Mouse (Mus musculus) heart, embryonic 14.5 days (tissue): ENCODE results near the gene Sema7a. TPM values are rescaled to one million over a fixed set of nuclear protein-coding genes. Genes with fewer than 3 reads are reported as not detected.

ENCODE experiments used
- ATAC-seq: fragments of 200-750 bp; cut with Nextera tagmentation; 2 replicates; pipeline ENCODE4 v1.8.0; 2017; ENCODE audit warnings: low read depth, moderate TSS enrichment; ENCODE audit not compliant: insufficient number of reproducible peaks, insufficient read depth, low FRiP score
- H3K27ac ChIP-seq, 2 experiments: fragments of 200-500 bp in 1 of 2; fragments of 300-500 bp in 1 of 2; sonication (generic) in 1 of 2; replicated peaks in 1 of 2; 2 replicates each; pipeline ENCODE4 v1.5.1; 2012 to 2014; ENCODE audit warnings: low read depth in 2 of 2, low read length in 2 of 2, control low read depth in 1 of 2, mild to moderate bottlenecking in 1 of 2, mixed read lengths in 1 of 2; ENCODE audit not compliant: control insufficient read depth in 1 of 2, insufficient read depth in 1 of 2
- H3K27me3 ChIP-seq: fragments of 300-500 bp; sonication (generic); 2 replicates; pipeline ENCODE4 v1.6.1; 2014; ENCODE audit warnings: mild to moderate bottlenecking, low read length, control low read depth; ENCODE audit not compliant: control insufficient read depth, insufficient read depth
- H3K36me3 ChIP-seq: fragments of 300-500 bp; sonication (generic); 2 replicates; pipeline ENCODE4 v1.6.1; 2014; ENCODE audit warnings: mild to moderate bottlenecking, control low read depth, low read length, mixed read lengths; ENCODE audit not compliant: control insufficient read depth, insufficient read depth
- H3K4me1 ChIP-seq, 2 experiments: fragments of 200-500 bp in 1 of 2; fragments of 300-500 bp in 1 of 2; sonication (generic) in 1 of 2; 2 replicates each; pipeline ENCODE4 v1.6.1; 2012 to 2014; ENCODE audit warnings: low read length in 2 of 2, control low read depth in 1 of 2, mixed read lengths in 1 of 2; ENCODE audit not compliant: control insufficient read depth in 2 of 2, insufficient read depth in 2 of 2
- H3K4me2 ChIP-seq: fragments of 300-500 bp; sonication (generic); 2 replicates; pipeline ENCODE4 v1.6.1; 2014; ENCODE audit warnings: mild to moderate bottlenecking, low read length
- H3K4me3 ChIP-seq, 2 experiments: fragments of 200-500 bp in 1 of 2; fragments of 300-500 bp in 1 of 2; sonication (generic) in 1 of 2; 2 replicates each; pipeline ENCODE4 v1.5.1; 2012 to 2014; ENCODE audit warnings: low read length in 2 of 2, mild to moderate bottlenecking in 2 of 2, control low read depth in 1 of 2, low read depth in 1 of 2, moderate library complexity in 1 of 2; ENCODE audit not compliant: control insufficient read depth in 1 of 2, insufficient read depth in 1 of 2
- H3K9ac ChIP-seq: fragments of 300-500 bp; sonication (generic); 2 replicates; pipeline ENCODE4 v1.6.1; 2014; ENCODE audit warnings: mild to moderate bottlenecking, low read length
- H3K9me3 ChIP-seq: fragments of 300-500 bp; sonication (generic); 2 replicates; pipeline ENCODE4 v1.6.1; 2016; ENCODE audit warnings: low read length, control low read depth; ENCODE audit not compliant: control insufficient read depth
- WGBS: fragments of 180-500 bp; shearing (Covaris S2); extraction: QIAGEN DNeasy Blood & Tissue Kit; methylation state at CpG from one replicate; pipeline ENCODE4 v1.1.7; 2014; 5-methylcytosine and 5-hydroxymethylcytosine counted together
- polyA plus RNA-seq: library from polyadenylated mRNA; unstranded; fragments of >200 nt; fragmentation: Nextera tagmentation; extraction: Ambion mirVana; gene quantifications from 2 replicates; pipeline ENCODE4 v1.2.1, GENCODE M21; 2014

Sema7a gene
- 0.70 and 0.74 TPM in 2 replicates for polyA plus RNA-seq

GRCm38 (mm10) chr9:57939431-57940348 lies at the start of gene Sema7a:
Gene Sema7a (plus strand): TSS chr9:57940112.
- Histone ChIP-seq H3K9ac (peak within 1 kb of the TSS; percentile 77), H3K4me1 (peaks cover 0 to 18% of the 10 kb centered on the region in 2 experiments; a peak in 3 of 4 replicates), H3K36me3 (no peaks in the 10 kb centered on the region), H3K4me2 (peak within 1 kb of the TSS; percentile 100), H3K9me3 (no peaks in the 10 kb centered on the region), H3K27me3 (peaks cover 48% of the 10 kb centered on the region), H3K27ac (no peak within 1 kb of the TSS), H3K4me3 (peak within 1 kb of the TSS; percentile 67 to 81)
- 4% methylated on average over 57 of the region's 60 CpGs for WGBS
- peak; percentile 77 for ATAC-seq

GRCm38 (mm10) chr9:57900478-57900877 lies 39.4 kb upstream of the Sema7a start:
- no peaks in the 10 kb centered on the region for H3K27me3 ChIP-seq
- WGBS: 24% methylated on average over 10 of the region's 10 CpGs
- no peak for ATAC-seq
- peaks cover 4 to 16% of the 10 kb centered on the region in 2 experiments; a peak in 3 of 4 replicates for H3K4me1 ChIP-seq
- peak overlapping the region; percentile 55 for H3K4me2 ChIP-seq
- no peak overlapping the region for H3K27ac ChIP-seq
- H3K9me3 ChIP-seq: no peaks in the 10 kb centered on the region
- no peak overlapping the region for H3K4me3 ChIP-seq
- H3K9ac ChIP-seq: no peak overlapping the region; the same call in 1 of the 2 replicates
- H3K36me3 ChIP-seq: no peaks in the 10 kb centered on the region

- H3K4me1 ChIP-seq: peaks cover 4 to 16% of the 10 kb centered on the region in 2 experiments; a peak in 3 of 4 replicates
- H3K4me3 ChIP-seq: peak overlapping the region in 1 of 2 experiments; percentile 5; a peak in 1 of 4 replicates
- H3K9ac ChIP-seq: peak overlapping the region; percentile 31; the same call in 1 of the 2 replicates
- no peaks in the 10 kb centered on the region for H3K36me3 ChIP-seq
- no peaks in the 10 kb centered on the region for H3K27me3 ChIP-seq
- H3K4me2 ChIP-seq: peak overlapping the region; percentile 55
- peak overlapping the region; percentile 10 to 32; a peak in 2 of 4 replicates for H3K27ac ChIP-seq
- 8% methylated on average over 9 of the region's 9 CpGs for WGBS
- no peaks in the 10 kb centered on the region for H3K9me3 ChIP-seq
- ATAC-seq: no peak
Observed at GRCm38 (mm10) chr9:57901197-57901596, 38.7 kb upstream of the Sema7a start.

- Histone ChIP-seq H3K9me3 (no peaks in the 10 kb centered on the region), H3K4me3 (no peak overlapping the region), H3K4me2 (no peak overlapping the region), H3K9ac (no peak overlapping the region), H3K36me3 (no peaks in the 10 kb centered on the region), H3K27me3 (no peaks in the 10 kb centered on the region), H3K4me1 (peaks cover 4 to 16% of the 10 kb centered on the region in 2 experiments; a peak in 3 of 4 replicates), H3K27ac (peak overlapping the region; percentile 10 to 32; a peak in 2 of 4 replicates)
- whole genome bisulfite sequencing: 75% methylated on average over 3 of the region's 3 CpGs
- no peak for ATAC-seq
Observed at GRCm38 (mm10) chr9:57901601-57902000, 38.3 kb upstream of the Sema7a start.

GRCm38 (mm10) chr9:57902132-57902531 lies 37.8 kb upstream of the Sema7a start:
- no peak overlapping the region for H3K27ac ChIP-seq

GRCm38 (mm10) chr9:57903589-57904249 lies 36.2 kb upstream of the Sema7a start:
- ATAC-seq: 0 out of 2 replicates have a peak, but pooled peaks have one; percentile 43
- 36% methylated on average over 8 of the region's 8 CpGs for WGBS

More at GRCm38 (mm10) chr9:57902132-57902531, 37.8 kb upstream of the Sema7a start:
- no peak for ATAC-seq
- Histone ChIP-seq H3K4me2 (no peak overlapping the region), H3K4me1 (peaks cover 4 to 16% of the 10 kb centered on the region in 2 experiments; a peak in 3 of 4 replicates), H3K4me3 (no peak overlapping the region), H3K36me3 (no peaks in the 10 kb centered on the region), H3K9me3 (no peaks in the 10 kb centered on the region), H3K9ac (no peak overlapping the region), H3K27me3 (no peaks in the 10 kb centered on the region)
- WGBS: 79% methylated on average over 4 of the region's 4 CpGs

GRCm38 (mm10) chr9:57904250-57904644 lies 35.7 kb upstream of the Sema7a start:
- no peaks in the 10 kb centered on the region for H3K9me3 ChIP-seq
- 87% methylated on average over 5 of the region's 5 CpGs for WGBS

More at GRCm38 (mm10) chr9:57903589-57904249, 36.2 kb upstream of the Sema7a start:
- no peak overlapping the region for H3K4me3 ChIP-seq
- H3K9me3 ChIP-seq: no peaks in the 10 kb centered on the region
- no peak overlapping the region for H3K27ac ChIP-seq
- no peaks in the 10 kb centered on the region for H3K36me3 ChIP-seq
- H3K4me1 ChIP-seq: peaks cover 4 to 16% of the 10 kb centered on the region in 2 experiments; a peak in 3 of 4 replicates
- no peak overlapping the region for H3K4me2 ChIP-seq
- H3K27me3 ChIP-seq: no peaks in the 10 kb centered on the region
- H3K9ac ChIP-seq: no peak overlapping the region

More at GRCm38 (mm10) chr9:57904250-57904644, 35.7 kb upstream of the Sema7a start:
- H3K4me3 ChIP-seq: no peak overlapping the region
- H3K27ac ChIP-seq: no peak overlapping the region
- H3K36me3 ChIP-seq: no peaks in the 10 kb centered on the region
- no peak overlapping the region for H3K4me2 ChIP-seq
- H3K27me3 ChIP-seq: no peaks in the 10 kb centered on the region
- H3K9ac ChIP-seq: no peak overlapping the region
- peaks cover 4 to 16% of the 10 kb centered on the region in 2 experiments; a peak in 3 of 4 replicates for H3K4me1 ChIP-seq
- ATAC-seq: no peak
